31 mouse cellular contexts compared by ENCODE assay signal in genomic region chr8:127890729-127891128, GRCm38 (mm10).
DNase-seq lines count a peak whose midpoint lies in the region; ATAC-seq and TF ChIP-seq lines count a peak whose summit lies in the region.
"Had no signal": no experiment of that assay in that cellular context is flagged by ENCODE, and none has a peak within 500 bp of the region (broad histone marks: within the 10 kb centered on the region; RNA-seq: fewer than 3 reads in every experiment).

No protein-coding gene starts in this region.

- H3K36me3 ChIP-seq in hindbrain, embryonic 11.5 days (ENCODE audit: control insufficient read depth, insufficient read depth, low read length) = no peaks in the 10 kb centered on the region
- H3K36me3 ChIP-seq in hindbrain, embryonic 13.5 days = no peaks in the 10 kb centered on the region
- no peaks in the 10 kb centered on the region for H3K36me3 ChIP-seq in limb, embryonic 14.5 days (ENCODE audit: control insufficient read depth, insufficient read depth, low read length)
- H3K36me3 ChIP-seq: embryonic facial prominence, embryonic 12.5 days; heart, embryonic 12.5 days; hindbrain, embryonic 15.5 days; limb, embryonic 12.5 days; liver, embryonic 12.5 days; midbrain, embryonic 12.5 days; neural tube, embryonic 12.5 days; stomach, embryonic 15.5 days had no signal

- H3K27me3 ChIP-seq in hindbrain, embryonic 11.5 days (ENCODE audit: control insufficient read depth, insufficient read depth, low read length) = no peaks in the 10 kb centered on the region
- H3K27me3 ChIP-seq in hindbrain, embryonic 13.5 days = no peaks in the 10 kb centered on the region
- H3K27me3 ChIP-seq in limb, embryonic 14.5 days (ENCODE audit: control insufficient read depth, insufficient read depth, low read length) = no peaks in the 10 kb centered on the region
- H3K27me3 ChIP-seq: embryonic facial prominence, embryonic 12.5 days; forebrain, embryonic 13.5 days; heart, embryonic 12.5 days; hindbrain, embryonic 15.5 days; limb, embryonic 12.5 days; liver, embryonic 12.5 days; midbrain, embryonic 12.5 days; neural tube, embryonic 12.5 days; Patski; stomach, embryonic 15.5 days had no signal

- WGBS in hindbrain, embryonic 11.5 days = 30% methylated on average over 6 of the region's 6 CpGs
- WGBS in hindbrain, embryonic 13.5 days = 25% methylated on average over 6 of the region's 6 CpGs
- WGBS in limb, embryonic 14.5 days = 28% methylated on average over 6 of the region's 6 CpGs

- no peak overlapping the region for H3K9ac ChIP-seq in hindbrain, embryonic 11.5 days (ENCODE audit: low read depth, low read length)
- no peak overlapping the region for H3K9ac ChIP-seq in hindbrain, embryonic 13.5 days
- H3K9ac ChIP-seq in limb, embryonic 14.5 days (ENCODE audit: low read depth, low read length, severe bottlenecking) = no peak overlapping the region
- H3K9ac ChIP-seq: embryonic facial prominence, embryonic 12.5 days; forebrain, embryonic 13.5 days; heart, embryonic 12.5 days; hindbrain, embryonic 15.5 days; limb, embryonic 12.5 days; liver, embryonic 12.5 days; midbrain, embryonic 12.5 days; neural tube, embryonic 12.5 days; stomach, embryonic 15.5 days had no signal

- DNase-seq in hindbrain, embryonic 11.5 days (ENCODE audit: low spot score) = peak; percentile 17
- peak; percentile 31 for DNase-seq in brain, embryonic 14.5 days (ENCODE audit: low read depth)
- peak; percentile 12 for DNase-seq in embryo, embryonic 9.5 days (ENCODE audit: extremely low spot score)
- peak; percentile 37 for DNase-seq in limb, embryonic 14.5 days (ENCODE audit: low spot score)
- DNase-seq in gastrocnemius, postnatal 4 days (ENCODE audit: low spot score in 2 of 2) = no peak
- DNase-seq in frontal cortex, postnatal 36 days (ENCODE audit: low spot score in 2 of 2) = no peak
- DNase-seq: adrenal gland, adult 8-10 months; cerebellum, adult 11 months; cerebellum, postnatal 10 days; gastrocnemius, adult 2 months; heart, postnatal 10 days; kidney, postnatal 25 days; lung, adult 18-20 months; lung, postnatal 10 days; retina, postnatal 1 day; right cerebral cortex, postnatal 4 days; thymus, postnatal 4 days had no signal

- H3K27ac ChIP-seq in hindbrain, embryonic 11.5 days (ENCODE audit: low read depth, low read length) = no peak overlapping the region
- H3K27ac ChIP-seq in hindbrain, embryonic 13.5 days = no peak overlapping the region
- H3K27ac ChIP-seq in limb, embryonic 14.5 days (replicated peaks; ENCODE audit: low read depth, low read length) = no peak overlapping the region
- H3K27ac ChIP-seq: embryonic facial prominence, embryonic 12.5 days; forebrain, embryonic 13.5 days; gastrocnemius, adult 2 months; hindbrain, embryonic 15.5 days; layer of hippocampus, adult 2 months; limb, embryonic 12.5 days; liver, embryonic 12.5 days; midbrain, embryonic 12.5 days; neural tube, embryonic 12.5 days; stomach, embryonic 15.5 days had no signal

- no peak for TF ChIP-seq CTCF in brain, embryonic 14.5 days (IDR thresholded peaks at IDR 0.05; ENCODE audit: borderline replicate concordance, extremely low read depth, insufficient read depth, insufficient read length)

- no peak for TF ChIP-seq POLR2A in brain, embryonic 14.5 days (IDR thresholded peaks at IDR 0.05; ENCODE audit: borderline replicate concordance, extremely low read depth, insufficient read depth, insufficient read length, poor library complexity, severe bottlenecking)
- TF ChIP-seq POLR2A in limb, embryonic 14.5 days (IDR thresholded peaks at IDR 0.05; ENCODE audit: borderline replicate concordance, extremely low read depth, insufficient read depth, insufficient read length) = no peak

- no peak overlapping the region for H3K4me2 ChIP-seq in hindbrain, embryonic 11.5 days (replicated peaks; ENCODE audit: low read depth, low read length)
- no peak overlapping the region for H3K4me2 ChIP-seq in hindbrain, embryonic 13.5 days
- no peak overlapping the region for H3K4me2 ChIP-seq in limb, embryonic 14.5 days (replicated peaks; ENCODE audit: low read depth, low read length, severe bottlenecking)
- H3K4me2 ChIP-seq: embryonic facial prominence, embryonic 12.5 days; forebrain, embryonic 13.5 days; heart, embryonic 12.5 days; hindbrain, embryonic 15.5 days; limb, embryonic 12.5 days; liver, embryonic 12.5 days; midbrain, embryonic 12.5 days; neural tube, embryonic 12.5 days; stomach, embryonic 15.5 days had no signal

- no peaks in the 10 kb centered on the region for H3K9me3 ChIP-seq in hindbrain, embryonic 11.5 days (ENCODE audit: control insufficient read depth, low read length)
- H3K9me3 ChIP-seq in hindbrain, embryonic 13.5 days = no peaks in the 10 kb centered on the region
- no peaks in the 10 kb centered on the region for H3K9me3 ChIP-seq in limb, embryonic 14.5 days (ENCODE audit: control insufficient read depth, low read length)
- H3K9me3 ChIP-seq: embryonic facial prominence, embryonic 12.5 days; forebrain, embryonic 13.5 days; heart, embryonic 12.5 days; hindbrain, embryonic 15.5 days; limb, embryonic 12.5 days; liver, embryonic 12.5 days; midbrain, embryonic 12.5 days; neural tube, embryonic 12.5 days; stomach, embryonic 15.5 days had no signal

- no peak overlapping the region for H3K4me3 ChIP-seq in hindbrain, embryonic 11.5 days (ENCODE audit: low read depth, low read length)
- no peak overlapping the region for H3K4me3 ChIP-seq in hindbrain, embryonic 13.5 days
- no peak overlapping the region for H3K4me3 ChIP-seq in limb, embryonic 14.5 days (replicated peaks; ENCODE audit: low read length)
- H3K4me3 ChIP-seq: embryonic facial prominence, embryonic 12.5 days; forebrain, embryonic 13.5 days; gastrocnemius, adult 2 months; heart, embryonic 12.5 days; hindbrain, embryonic 15.5 days; layer of hippocampus, adult 2 months; limb, embryonic 12.5 days; liver, embryonic 12.5 days; midbrain, embryonic 12.5 days; neural tube, embryonic 12.5 days; stomach, embryonic 15.5 days had no signal

- no peaks in the 10 kb centered on the region; the same call in 1 of the 2 replicates for H3K4me1 ChIP-seq in hindbrain, embryonic 11.5 days (replicated peaks; ENCODE audit: control insufficient read depth, insufficient read depth, low read length)
- peaks cover 6% of the 10 kb centered on the region; the same call in 1 of the 2 replicates for H3K4me1 ChIP-seq in hindbrain, embryonic 13.5 days (replicated peaks)
- no peaks in the 10 kb centered on the region for H3K4me1 ChIP-seq in limb, embryonic 14.5 days (ENCODE audit: control insufficient read depth, insufficient read depth, low read length)
- H3K4me1 ChIP-seq: heart, embryonic 12.5 days; liver, embryonic 12.5 days; stomach, embryonic 15.5 days had no signal

- ATAC-seq in hindbrain, embryonic 11.5 days (ENCODE audit: low FRiP score) = peak; percentile 66
- no peak for ATAC-seq in hindbrain, embryonic 13.5 days (ENCODE audit: low FRiP score)
- ATAC-seq in limb, embryonic 14.5 days (ENCODE audit: low FRiP score, low read depth) = no peak
- ATAC-seq in inflammation-experienced regulatory T-cells, adult 6 months = no peak
- ATAC-seq: forebrain, embryonic 13.5 days; intestine, embryonic 16.5 days; liver, embryonic 12.5 days; Patski had no signal

Comparison
In these comparisons a context has a peak if more than half of its experiments do, and no peak if none do; other contexts are left out.
1. DNase-seq: peak in hindbrain, embryonic 11.5 days (single experiment), brain, embryonic 14.5 days (single experiment), embryo, embryonic 9.5 days (single experiment) and limb, embryonic 14.5 days (single experiment); none in gastrocnemius, postnatal 4 days (0 of 2) and frontal cortex, postnatal 36 days (0 of 2).